Mouse (Mus musculus) liver, embryonic 14 days (tissue): ENCODE measurements around the gene Oxld1. TPM values are rescaled to one million over a fixed set of nuclear protein-coding genes. Genes with fewer than 3 reads are reported as not detected.

Experiments
- polyA plus RNA-seq: library from polyadenylated mRNA; depleted of rRNA; stranded (reverse); fragments of >200 nt; gene quantifications from 2 replicates; pipeline ENCODE4 v1.2.3, GENCODE M21; 2012; rRNA removed

Oxld1 gene
- 4.2 and 5.3 TPM in 2 replicates for polyA plus RNA-seq

GRCm38 (mm10) chr11:120457772-120458751 is at the start of gene Oxld1, which contains the start of gene Ccdc137:
TSS of gene Oxld1 (minus strand) at chr11:120458068.
TSS of gene Ccdc137 (plus strand) at chr11:120458115.

GRCm38 (mm10) chr11:120491317-120492023 is 33.6 kb upstream of the Oxld1 start, which contains the start of gene Slc25a10:
TSS of gene Slc25a10 (plus strand) at chr11:120491840.

GRCm38 (mm10) chr11:120484265-120484981 is 26.6 kb upstream of the Oxld1 start, which contains the start of gene Mrpl12:
TSS of gene Mrpl12 (plus strand) at chr11:120484613.

GRCm38 (mm10) chr11:120467051-120467735 is 9.3 kb upstream of the Oxld1 start, which contains the start of gene Arl16:
TSS of gene Arl16 (minus strand) at chr11:120467607.

GRCm38 (mm10) chr11:120453306-120453705 is 4.6 kb downstream of the Oxld1 start, which contains the start of gene Pde6g:
TSS of gene Pde6g (minus strand) at chr11:120453500.

GRCm38 (mm10) chr11:120442344-120442743 is 15.5 kb downstream of the Oxld1 start, which contains the start of gene Tspan10:
TSS of gene Tspan10 (plus strand) at chr11:120442644.

GRCm38 (mm10) chr11:120437152-120437856 is 20.6 kb downstream of the Oxld1 start, which contains the start of gene Nploc4:
TSS of gene Nploc4 (minus strand) at chr11:120437708.

Other genes starting within 250 kb of the Oxld1 start
- gene Bahcc1, start 225.1 kb downstream of the Oxld1 start, polyA plus RNA-seq = 1.3 and 1.7 TPM in 2 replicates
- gene Actg1, start 109.5 kb downstream of the Oxld1 start, polyA plus RNA-seq = 238 and 303 TPM in 2 replicates
- 0.03 TPM in 1 of 2 replicates, not detected in the other for gene Fscn2, start 96.5 kb downstream of the Oxld1 start, polyA plus RNA-seq
- 5.3 and 5.7 TPM in 2 replicates for gene Faap100, start 79.3 kb downstream of the Oxld1 start, polyA plus RNA-seq
- 18.5 and 22.6 TPM in 2 replicates for gene Nploc4, start 20.4 kb downstream of the Oxld1 start, polyA plus RNA-seq
- 0.03 TPM in 1 of 2 replicates, not detected in the other for gene Tspan10, start 15.4 kb downstream of the Oxld1 start, polyA plus RNA-seq
- gene Pde6g, start 4.6 kb downstream of the Oxld1 start, polyA plus RNA-seq = 0.22 and 0.25 TPM in 2 replicates
- gene Ccdc137, start within 50 bp of the Oxld1 start, polyA plus RNA-seq = 15.5 and 17.7 TPM in 2 replicates
- 8.3 and 11.6 TPM in 2 replicates for gene Arl16, start 9.5 kb upstream of the Oxld1 start, polyA plus RNA-seq
- 77.5 and 86.5 TPM in 2 replicates for gene Mrpl12, start 26.5 kb upstream of the Oxld1 start, polyA plus RNA-seq
- 27.2 and 31.8 TPM in 2 replicates for gene Slc25a10, start 33.8 kb upstream of the Oxld1 start, polyA plus RNA-seq
- 16.1 and 19.1 TPM in 2 replicates for gene Gcgr, start 72.6 kb upstream of the Oxld1 start, polyA plus RNA-seq
- 25.4 and 28.5 TPM in 2 replicates for gene Mcrip1, start 91.7 kb upstream of the Oxld1 start, polyA plus RNA-seq
- gene Ppp1r27, start 93.1 kb upstream of the Oxld1 start, polyA plus RNA-seq = 0.14 TPM in 1 of 2 replicates, not detected in the other
- 239 and 240 TPM in 2 replicates for gene P4hb, start 115.2 kb upstream of the Oxld1 start, polyA plus RNA-seq
- 151 and 168 TPM in 2 replicates for gene Arhgdia, start 123.6 kb upstream of the Oxld1 start, polyA plus RNA-seq
- 112 and 119 TPM in 2 replicates for gene Alyref, start 140.3 kb upstream of the Oxld1 start, polyA plus RNA-seq
- gene Anapc11, start 140.4 kb upstream of the Oxld1 start, polyA plus RNA-seq = 49.9 and 56.0 TPM in 2 replicates
- gene Npb, start 150.4 kb upstream of the Oxld1 start, polyA plus RNA-seq = 4.6 and 5.4 TPM in 2 replicates
- 113 and 125 TPM in 2 replicates for gene Pcyt2, start 159.9 kb upstream of the Oxld1 start, polyA plus RNA-seq
- gene Sirt7, start 167.2 kb upstream of the Oxld1 start, polyA plus RNA-seq = 27.4 and 30.1 TPM in 2 replicates
- gene Mafg, start 175.5 kb upstream of the Oxld1 start, polyA plus RNA-seq = 25.1 and 29.7 TPM in 2 replicates
- 4.4 and 4.5 TPM in 2 replicates for gene Pycr1, start 185.7 kb upstream of the Oxld1 start, polyA plus RNA-seq
- 0.14 and 0.28 TPM in 2 replicates for gene Myadml2, start 190.1 kb upstream of the Oxld1 start, polyA plus RNA-seq
- 0.22 and 0.43 TPM in 2 replicates for gene Notum, start 203.1 kb upstream of the Oxld1 start, polyA plus RNA-seq
- gene Aspscr1, start 214.9 kb upstream of the Oxld1 start, polyA plus RNA-seq = 16.8 and 20.5 TPM in 2 replicates